Mouse (Mus musculus) C2C12 (cell line): ENCODE measurements around the gene Tubb2b.

Experiments
- CTCF ChIP-seq: IDR thresholded peaks from one replicate; pipeline ENCODE4 v1.5.1; 2011; ENCODE audit not compliant: control insufficient read depth, insufficient read depth, insufficient read length
- MAX ChIP-seq: IDR thresholded peaks from one replicate; pipeline ENCODE4 v1.6.1; 2011; ENCODE audit warnings: mild to moderate bottlenecking, control low read depth
- MYOG ChIP-seq: IDR thresholded peaks from one replicate; pipeline ENCODE4 v1.6.1; 2011; ENCODE audit not compliant: control insufficient read depth, insufficient read length; ENCODE audit errors: extremely low read depth
- USF1 ChIP-seq: IDR thresholded peaks from one replicate; pipeline ENCODE4 v1.6.1; 2011; ENCODE audit warnings: low read depth, mild to moderate bottlenecking, control low read depth, moderate library complexity

DNA sequence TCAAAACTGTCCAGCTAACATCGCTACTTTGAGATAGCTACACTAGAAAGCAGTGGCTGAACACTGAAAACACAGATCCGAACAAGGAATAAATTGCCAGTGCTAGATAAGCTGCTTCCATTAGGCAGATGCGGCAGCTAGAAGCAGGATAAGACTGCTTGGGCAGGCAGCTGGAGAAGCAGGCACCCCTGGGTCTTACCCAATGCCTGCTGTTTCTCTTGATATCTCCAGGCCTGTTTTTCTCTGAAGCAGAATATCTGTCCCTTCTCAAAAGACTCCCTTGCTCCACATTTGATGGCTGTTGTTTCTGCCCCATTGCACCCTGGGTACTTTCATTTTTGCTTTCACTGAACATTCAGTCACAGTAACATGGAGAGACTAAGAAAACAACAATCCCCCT, 29.5 kb downstream of the Tubb2b start:
- no peak for TF ChIP-seq MYOG
- TF ChIP-seq MAX: no peak
- no peak for TF ChIP-seq USF1
- TF ChIP-seq CTCF: no peak
